Mouse (Mus musculus) cerebellum, adult 2 months (tissue): ENCODE results near the gene Vnn1.

Source experiments
- CTCF ChIP-seq: fragments of 200-500 bp; IDR thresholded peaks from 2 replicates; pipeline ENCODE4 v1.5.1; 2011; ENCODE audit warnings: low read depth, mild to moderate bottlenecking, control low read depth, low read length, moderate library complexity, borderline replicate concordance; ENCODE audit not compliant: insufficient read depth
- POLR2A ChIP-seq: fragments of 200-500 bp; IDR thresholded peaks from 2 replicates; pipeline ENCODE4 v1.6.1; 2011; ENCODE audit warnings: low read length, control low read depth, borderline replicate concordance; ENCODE audit not compliant: insufficient read depth

DNA sequence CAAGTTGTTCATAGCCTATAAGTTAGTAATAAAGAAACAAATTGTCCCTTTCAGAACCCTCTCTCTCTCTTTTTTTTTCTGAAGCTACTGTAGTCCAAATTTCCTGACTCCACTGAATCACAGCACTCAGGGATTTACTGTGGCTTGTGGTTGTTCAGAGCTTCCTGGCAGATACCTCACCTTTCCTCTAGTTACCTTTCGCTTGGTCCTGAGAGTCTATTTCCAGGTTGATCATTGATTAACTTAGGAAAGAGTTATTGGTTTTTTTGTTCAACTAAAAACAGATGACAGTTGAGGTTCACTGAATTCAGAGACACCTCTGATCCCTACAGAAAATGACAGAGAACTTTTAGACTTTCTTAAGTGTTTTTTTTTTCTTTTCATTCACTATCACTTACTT lies 9.6 kb upstream of the Vnn1 start:
- TF ChIP-seq CTCF, result no peak
- TF ChIP-seq POLR2A, result no peak
